Mouse (Mus musculus) G1E (cell line): ENCODE data around the gene Hoxd3.

Experiments used
- CTCF ChIP-seq: IDR thresholded peaks from 2 replicates; pipeline ENCODE4 v1.5.1; 2012; ENCODE audit warnings: low read depth, low read length, inconsistent platforms, mixed read lengths
- GATA1 ChIP-seq: IDR thresholded peaks from 2 replicates; pipeline ENCODE4 v1.6.1; 2012; ENCODE audit warnings: borderline replicate concordance, low read length, inconsistent platforms, mixed read lengths
- GATA2 ChIP-seq: IDR thresholded peaks from 2 replicates; pipeline ENCODE4 v1.6.1; 2012; ENCODE audit warnings: low read depth, low read length, inconsistent platforms, borderline replicate concordance
- POLR2AphosphoS5 ChIP-seq: IDR thresholded peaks from 2 replicates; pipeline ENCODE4 v1.6.1; 2012; ENCODE audit warnings: low read depth, low read length, inconsistent platforms; ENCODE audit not compliant: insufficient replicate concordance
- TAL1 ChIP-seq: conservative IDR thresholded peaks from 2 replicates; pipeline ENCODE4 v1.6.1; 2012; ENCODE audit warnings: low read depth, low read length, inconsistent platforms, mixed read lengths

- no peak for TF ChIP-seq CTCF
- TF ChIP-seq POLR2AphosphoS5: no peak
- TF ChIP-seq GATA1: no peak
- TF ChIP-seq TAL1: no peak
- no peak for TF ChIP-seq GATA2
Measured at GRCm38 (mm10) chr2:74667191-74667841, 44.4 kb upstream of the Hoxd3 start.
